Mouse (Mus musculus) brain, embryonic 18.5 days (tissue): ENCODE data around the gene Pde4c.

ENCODE experiments used
- DNase-seq: peaks from one replicate; pipeline ENCODE4 v3.0.0-alpha.2; 2012; ENCODE audit warnings: low read depth, low spot score

Pde4c gene

GRCm38 (mm10) chr8:70789046-70789445 lies 65.5 kb downstream of the Pde4c start:
- DNase-seq, result no peak

- DNase-seq, result no peak
These were observed 67.3 kb downstream of the Pde4c start for GRCm38 (mm10) chr8:70790846-70791245.

- no peak for DNase-seq
These were observed 67.8 kb downstream of the Pde4c start for GRCm38 (mm10) chr8:70791294-70791701.

GRCm38 (mm10) chr8:70791975-70792691 lies 68.6 kb downstream of the Pde4c start:
- DNase-seq, result peak; percentile 88

- no peak for DNase-seq
These were observed 69.2 kb downstream of the Pde4c start for GRCm38 (mm10) chr8:70792700-70793099.

GRCm38 (mm10) chr8:70794215-70794614 lies 70.7 kb downstream of the Pde4c start:
- DNase-seq, result no peak

GRCm38 (mm10) chr8:70795370-70795769 lies 71.8 kb downstream of the Pde4c start:
- no peak for DNase-seq

GRCm38 (mm10) chr8:70796403-70797080 lies 73.0 kb downstream of the Pde4c start:
- no peak for DNase-seq

GRCm38 (mm10) chr8:70797081-70798070 lies 73.9 kb downstream of the Pde4c start:
- DNase-seq, result peak; percentile 92

- DNase-seq, result no peak
These were observed 74.8 kb downstream of the Pde4c start for GRCm38 (mm10) chr8:70798281-70798680.

GRCm38 (mm10) chr8:70800648-70801047 lies 77.1 kb downstream of the Pde4c start:
- DNase-seq, result no peak
